Mouse (Mus musculus) myocyte (in vitro differentiated cells): ENCODE measurements at regions not wholly inside any gene's neighbourhood (a gene's known extent, or its start where the extent isn't known, plus 50 kb on each side); places are given as distances from the start of the nearest gene placed in this dataset.

Source experiments
- E2F4 ChIP-seq: IDR thresholded peaks from one replicate; pipeline ENCODE4 v1.6.1; 2011; ENCODE audit warnings: mild to moderate bottlenecking, control low read depth, moderate library complexity; ENCODE audit not compliant: insufficient read depth
- MAX ChIP-seq: IDR thresholded peaks from one replicate; pipeline ENCODE4 v1.6.1; 2011; ENCODE audit warnings: low read depth, mild to moderate bottlenecking, control low read depth
- MYOD1 ChIP-seq, 3 experiments: IDR thresholded peaks; one replicate each; pipeline ENCODE4 v1.6.1; 2011; ENCODE audit warnings: control low read depth in 2 of 3, low read depth in 2 of 3, mild to moderate bottlenecking in 2 of 3, moderate library complexity in 1 of 3; ENCODE audit not compliant: insufficient read length in 2 of 3, control insufficient read depth in 1 of 3
- MYOG ChIP-seq, 3 experiments: IDR thresholded peaks; one replicate each; pipeline ENCODE4 v1.6.1; 2011; ENCODE audit warnings: control low read depth in 2 of 3, low read depth in 2 of 3, mild to moderate bottlenecking in 2 of 3; ENCODE audit not compliant: insufficient read length in 2 of 3, control insufficient read depth in 1 of 3, insufficient read depth in 1 of 3
- POLR2A ChIP-seq: IDR thresholded peaks from one replicate; pipeline ENCODE4 v1.6.1; 2011; ENCODE audit warnings: low read depth, mild to moderate bottlenecking, control low read depth, moderate library complexity; ENCODE audit not compliant: insufficient read length
- POLR2AphosphoS2 ChIP-seq: IDR thresholded peaks from one replicate; pipeline ENCODE4 v1.6.1; 2011; ENCODE audit warnings: low read depth, control low read depth; ENCODE audit not compliant: insufficient read length
- TCF12 ChIP-seq: IDR thresholded peaks from one replicate; pipeline ENCODE4 v1.6.1; 2011; ENCODE audit warnings: mild to moderate bottlenecking, control low read depth; ENCODE audit not compliant: poor library complexity, insufficient read depth, severe bottlenecking

DNA sequence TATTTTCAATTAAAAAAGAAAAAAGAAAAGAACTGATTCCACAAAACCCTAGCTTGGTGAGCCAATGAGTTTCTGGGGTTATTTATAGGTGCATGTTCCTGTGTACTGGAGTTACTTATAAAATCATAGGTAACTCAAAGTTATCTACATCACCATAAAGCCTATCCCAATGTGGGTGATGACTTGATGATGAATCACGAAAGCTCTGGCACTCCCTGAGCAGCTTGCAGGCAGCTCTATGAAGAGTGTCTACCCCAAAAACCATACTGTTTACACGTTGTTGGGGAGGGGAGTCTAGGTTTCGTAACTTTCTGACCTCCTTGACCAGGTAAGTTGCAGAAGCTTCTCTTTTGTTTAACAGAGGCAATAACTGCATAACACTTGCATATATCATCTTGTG, 123.7 kb upstream of the Mettl15 start:
- TF ChIP-seq POLR2A, result no peak
- TF ChIP-seq MAX, result no peak
- TF ChIP-seq MYOD1 (IDR thresholded peaks at IDR 0.05; ENCODE audit: control insufficient read depth in 1 of 3, insufficient read length in 2 of 3, low read depth in 2 of 3), result no peak
- TF ChIP-seq POLR2AphosphoS2, result no peak
- no peak for TF ChIP-seq TCF12
- no peak for TF ChIP-seq MYOG (IDR thresholded peaks at IDR 0.05; ENCODE audit: control insufficient read depth in 1 of 3, insufficient read depth in 1 of 3, insufficient read length in 2 of 3, low read depth in 2 of 3)
- no peak for TF ChIP-seq E2F4
